Mouse (Mus musculus): Measurements from ENCODE around the gene Orai3.
"Not testable (repeated sequence)": the region's sequence is repeated elsewhere in the genome, so short reads cannot be mapped to it uniquely, and the experiment has no call there.

Orai3 gene

DNA sequence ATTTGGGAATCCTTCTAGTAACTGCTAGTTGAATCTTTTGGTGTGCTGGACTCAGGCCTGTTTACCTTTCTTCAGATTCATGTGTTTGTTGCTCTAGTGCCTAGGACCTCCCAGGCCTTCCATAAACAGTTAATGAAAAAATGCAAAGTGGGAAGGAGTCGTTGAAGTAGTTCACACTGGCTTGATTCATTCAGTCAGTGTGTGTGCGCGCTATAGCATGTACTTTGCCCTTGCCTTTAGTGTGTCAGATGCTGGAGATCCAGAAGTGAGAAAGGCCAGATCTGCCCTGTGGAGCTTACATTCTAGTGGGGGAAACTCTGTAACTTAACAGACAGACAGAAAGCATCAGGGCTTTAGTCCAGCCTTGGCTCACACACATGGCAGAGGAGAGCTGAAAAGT lies 9.1 kb upstream of the Orai3 start:
- in situ Hi-C loops (cut with MboI, MseI) = no loop called here

- in situ Hi-C loops (cut with MboI, MseI) = no loop called here
These were observed 8.6 kb upstream of the Orai3 start for GRCm38 (mm10) chr7:127761026-127761425.

DNA sequence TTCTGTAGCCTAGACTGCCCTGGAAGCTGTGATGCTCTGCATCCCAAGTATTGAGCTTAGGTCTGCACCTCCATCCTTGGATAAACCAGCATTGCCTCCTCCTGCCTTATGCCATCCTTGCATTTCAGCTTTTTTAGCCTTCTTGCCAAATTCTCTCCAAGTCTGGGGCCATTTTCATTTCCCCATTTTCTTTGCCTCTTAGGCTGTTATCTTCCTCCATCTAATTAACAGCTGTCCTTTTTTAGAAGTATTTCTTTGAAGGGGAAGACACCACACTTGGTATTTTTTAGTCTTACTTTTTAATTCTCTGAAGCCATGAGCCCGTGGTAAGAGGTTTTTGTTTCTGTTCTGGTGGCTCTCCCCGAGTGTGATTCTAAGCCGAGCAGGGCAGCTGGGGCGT lies 6.0 kb upstream of the Orai3 start:
- in situ Hi-C loops (cut with MboI, MseI) = no loop called here

GRCm38 (mm10) chr7:127765756-127766155 lies 3.9 kb upstream of the Orai3 start:
- in situ Hi-C loops (cut with MboI, MseI) = no loop called here

GRCm38 (mm10) chr7:127766851-127767609 lies 2.6 kb upstream of the Orai3 start:
- in situ Hi-C loops (cut with MboI, MseI) = no loop called here

- in situ Hi-C loops (cut with MboI, MseI) = no loop called here
These were observed 1.8 kb upstream of the Orai3 start for GRCm38 (mm10) chr7:127767671-127768345.

DNA sequence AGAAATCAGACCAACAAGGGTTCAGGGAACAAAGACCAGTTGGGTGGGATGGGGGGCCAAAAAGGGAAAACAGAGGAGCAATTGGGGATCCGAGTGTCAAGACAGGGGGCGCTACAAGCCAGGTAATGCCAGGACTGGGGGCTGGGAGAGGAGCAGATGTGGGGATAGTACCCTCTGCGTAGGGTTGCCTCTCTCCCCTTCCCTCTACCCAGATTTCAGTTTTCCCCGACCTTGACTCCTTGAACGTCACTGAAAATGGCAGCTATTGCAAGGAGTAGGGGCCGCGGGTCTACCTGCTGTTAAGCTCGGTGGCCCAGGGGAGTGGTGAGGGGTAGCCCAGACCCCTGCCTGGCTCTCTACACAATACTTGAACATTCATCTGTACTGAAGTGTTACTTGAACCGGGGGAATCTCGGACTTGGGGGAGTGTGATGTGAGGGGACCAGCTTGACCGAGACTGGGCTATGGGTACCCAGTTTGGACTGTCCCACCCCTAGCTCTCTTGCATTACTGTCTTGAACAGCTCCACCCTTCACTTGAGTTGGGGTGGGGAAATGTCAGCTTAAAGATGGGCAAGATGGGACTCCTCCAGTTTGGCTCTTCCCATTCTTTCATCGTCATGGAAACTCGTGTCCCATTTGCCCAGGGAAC lies 1.1 kb upstream of the Orai3 start:
- in situ Hi-C loops (cut with MboI, MseI) = no loop called here

DNA sequence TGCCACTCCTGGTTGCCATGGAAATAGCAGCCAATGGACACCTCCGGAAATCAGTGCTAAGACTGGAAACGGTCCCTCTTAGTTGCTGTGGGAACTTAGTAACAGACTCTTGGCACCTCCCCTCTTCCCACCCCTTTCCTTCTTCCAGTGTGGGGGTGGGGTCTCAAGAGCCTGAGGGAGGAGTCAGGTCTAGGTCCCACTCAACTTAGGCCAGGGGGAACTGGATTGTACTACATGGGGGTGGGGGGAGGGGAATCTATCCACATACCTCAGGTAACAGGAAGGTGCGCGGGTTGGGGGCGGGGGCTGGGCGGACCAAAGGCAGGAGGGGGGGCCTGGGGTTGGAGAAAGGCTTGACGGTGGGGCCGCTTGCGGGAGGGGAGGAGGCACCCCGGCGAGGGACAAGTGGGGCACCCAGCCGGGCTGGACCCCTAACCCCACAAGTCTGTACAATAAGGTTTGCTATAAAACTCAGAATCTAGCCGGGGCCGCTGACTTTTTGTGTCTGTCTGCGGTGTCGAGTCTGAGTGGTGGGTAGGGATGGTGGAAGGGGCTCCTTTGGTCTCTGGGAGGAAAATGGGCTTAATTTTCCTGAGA lies 520 bp upstream of the Orai3 start:
- in situ Hi-C loops (cut with MboI, MseI) = no loop called here

- in situ Hi-C loops (cut with MboI, MseI) = no loop called here
These were observed 657 bp downstream of the Orai3 start for GRCm38 (mm10) chr7:127770039-127770905.

- in situ Hi-C loops (cut with MboI, MseI) = no loop called here
These were observed 1.6 kb downstream of the Orai3 start for GRCm38 (mm10) chr7:127771262-127771661.

DNA sequence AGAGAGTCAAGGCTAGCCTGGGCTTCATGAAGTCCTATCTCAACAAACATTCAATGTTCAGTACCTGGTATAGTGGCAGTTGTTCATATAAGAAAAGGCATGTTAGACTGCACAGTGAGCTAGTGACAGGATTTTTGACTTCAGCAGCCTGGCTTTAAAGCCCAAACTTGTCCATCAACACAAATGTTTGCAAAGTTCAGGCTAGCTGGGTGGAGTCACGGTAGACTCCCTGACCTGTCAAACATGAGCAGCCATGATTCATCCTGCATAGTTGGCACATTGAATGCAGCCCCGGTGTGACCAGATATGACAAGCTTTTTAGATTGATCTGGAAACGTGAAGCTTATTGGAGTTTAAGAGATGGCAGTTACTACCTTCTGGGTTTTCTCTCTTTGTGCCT lies 2.5 kb downstream of the Orai3 start:
- in situ Hi-C loops (cut with MboI, MseI) = no loop called here

GRCm38 (mm10) chr7:127772557-127772956 lies 2.9 kb downstream of the Orai3 start:
- in situ Hi-C loops (cut with MboI, MseI) = no loop called here

- in situ Hi-C loops (cut with MboI, MseI) = no loop called here
These were observed 4.2 kb downstream of the Orai3 start for GRCm38 (mm10) chr7:127773664-127774384.

DNA sequence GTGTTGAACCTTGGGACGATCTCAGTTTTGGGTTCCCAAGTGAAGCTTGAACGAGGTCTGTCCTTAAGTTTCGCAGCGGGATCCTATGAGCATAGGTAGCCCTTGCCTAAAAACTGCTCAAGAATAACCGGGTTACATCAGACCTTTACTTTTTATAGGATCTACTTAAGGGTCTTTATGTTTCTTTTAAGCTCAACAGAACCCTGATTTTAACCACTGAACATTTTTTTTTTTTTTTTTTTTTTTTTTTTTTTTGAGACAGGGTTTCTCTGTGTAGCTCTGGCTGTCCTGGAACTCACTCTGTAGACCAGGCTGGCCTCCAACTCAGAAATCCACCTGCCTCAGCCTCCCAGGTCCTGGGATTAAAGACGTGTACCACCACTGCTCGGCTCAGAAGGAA lies 6.2 kb downstream of the Orai3 start:
- in situ Hi-C loops (cut with MboI, MseI) = not testable (repeated sequence)

DNA sequence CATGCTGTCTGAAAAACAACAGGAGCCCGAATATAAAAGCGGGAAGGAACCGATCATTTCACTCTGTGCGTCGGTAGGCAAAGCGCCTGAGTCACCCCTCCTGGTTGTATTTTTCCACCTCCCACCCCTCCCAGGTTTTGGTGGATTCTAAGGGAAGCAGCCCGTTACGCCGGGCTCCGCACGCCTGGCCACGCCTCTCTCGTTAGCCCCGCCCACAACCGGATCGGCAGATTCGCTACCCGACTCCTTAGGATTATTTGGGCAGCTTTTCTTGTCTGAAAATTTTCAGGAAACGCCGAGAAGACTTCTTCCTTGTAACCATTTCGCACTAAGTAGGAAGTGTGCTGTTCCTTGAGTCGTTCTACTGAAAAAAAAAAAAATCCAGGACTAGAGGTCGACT lies 6.8 kb downstream of the Orai3 start, which contains the start of gene Setd1a:
TSS of gene Setd1a (plus strand) at position 245 of the 400 bp plus-strand sequence.
- in situ Hi-C loops (cut with MboI, MseI) = no loop called here

GRCm38 (mm10) chr7:127776878-127777473 lies 7.4 kb downstream of the Orai3 start:
- in situ Hi-C loops (cut with MboI, MseI) = no loop called here

DNA sequence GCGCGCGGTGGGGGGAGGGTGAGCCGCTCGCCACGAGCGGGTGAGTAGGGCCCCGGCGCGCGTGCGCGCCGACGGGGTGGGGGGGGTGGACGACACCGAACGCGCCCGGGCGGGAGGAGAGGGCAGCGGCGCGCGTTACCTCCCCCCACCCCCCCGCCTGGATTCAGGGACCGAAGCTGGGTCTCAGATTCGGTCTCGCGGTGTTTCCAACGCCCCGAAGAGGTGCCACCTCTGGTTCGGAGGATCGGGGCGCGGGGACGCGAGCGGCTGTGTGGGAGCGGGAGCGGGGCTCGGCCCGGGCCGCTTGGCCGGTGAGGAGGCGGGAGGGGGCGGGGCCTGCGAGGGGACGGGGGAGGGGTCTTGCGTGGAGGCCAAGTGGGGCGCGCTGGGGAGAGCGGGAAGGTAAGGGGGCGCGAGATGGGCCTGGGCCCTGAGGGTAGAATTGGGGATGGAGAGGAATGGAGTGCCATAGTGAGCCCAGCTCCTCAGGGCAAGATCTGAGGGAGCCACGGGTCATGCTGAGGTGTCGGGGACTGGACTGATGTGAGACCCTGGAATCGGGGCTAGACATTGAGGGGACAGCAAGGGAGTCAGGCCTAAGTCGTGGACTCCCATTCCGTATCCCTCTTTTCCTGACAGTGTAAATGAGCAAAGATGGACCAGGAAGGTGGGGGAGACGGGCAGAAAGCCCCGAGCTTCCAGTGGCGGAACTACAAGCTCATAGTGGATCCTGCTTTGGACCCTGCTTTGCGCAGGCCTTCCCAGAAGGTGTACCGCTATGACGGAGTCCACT lies 8.1 kb downstream of the Orai3 start:
- in situ Hi-C loops (cut with MboI, MseI) = no loop called here

DNA sequence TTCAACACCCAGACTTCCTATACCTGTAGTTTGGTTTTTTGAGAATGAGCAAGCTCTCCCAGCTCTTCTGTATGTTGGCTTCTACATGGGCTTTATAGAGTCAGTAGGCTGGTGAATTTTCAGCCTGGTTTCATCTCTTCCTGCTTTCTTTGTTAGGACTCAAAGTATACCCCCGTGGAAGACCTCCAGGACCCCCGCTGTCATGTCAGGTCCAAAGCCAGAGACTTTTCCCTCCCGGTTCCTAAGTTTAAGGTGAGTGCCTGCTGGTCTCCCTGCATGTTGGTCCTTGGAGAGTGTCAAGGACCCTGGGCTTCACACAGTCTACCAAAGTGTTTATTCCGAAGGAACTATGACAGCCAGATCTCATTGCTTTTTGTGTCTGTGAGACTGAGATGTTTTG lies 8.7 kb downstream of the Orai3 start:
- in situ Hi-C loops (cut with MboI, MseI) = no loop called here

DNA sequence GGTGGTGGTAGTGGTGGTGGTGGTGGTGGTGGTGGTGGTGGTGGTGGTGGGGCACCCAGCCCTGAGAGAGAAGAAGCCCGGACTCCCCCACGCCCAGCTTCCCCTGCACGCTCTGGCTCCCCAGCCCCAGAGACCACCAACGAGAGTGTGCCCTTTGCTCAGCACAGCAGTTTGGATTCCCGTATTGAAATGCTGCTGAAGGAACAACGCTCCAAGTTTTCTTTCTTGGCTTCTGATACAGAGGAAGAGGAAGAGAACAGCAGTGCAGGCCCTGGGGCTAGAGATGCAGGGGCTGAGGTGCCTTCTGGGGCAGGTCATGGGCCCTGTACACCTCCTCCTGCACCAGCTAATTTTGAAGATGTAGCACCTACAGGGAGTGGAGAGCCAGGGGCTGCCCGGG lies 15.7 kb downstream of the Orai3 start, which contains the start of gene Gm49388:
TSS of gene Gm49388 (plus strand) at position 301 of the 400 bp plus-strand sequence.
- in situ Hi-C loops (cut with MboI, MseI) = no loop called here

Data from T-helper 2 cell (primary cell).